Mouse (Mus musculus) limb, embryonic 11.5 days (tissue): ENCODE measurements around the gene Jsrp1. TPM values are rescaled to one million over a fixed set of nuclear protein-coding genes. Genes with fewer than 3 reads are reported as not detected.

Source experiments
- ATAC-seq: fragments of 200-750 bp; cut with Nextera tagmentation; 2 replicates; pipeline ENCODE4 v1.8.0; 2017; ENCODE audit warnings: low read depth; ENCODE audit not compliant: insufficient number of reproducible peaks, low FRiP score, low TSS enrichment
- DNase-seq: peaks from one replicate; pipeline ENCODE4 v3.0.0-alpha.2; 2015; ENCODE audit warnings: low spot score
- H3K27ac ChIP-seq: fragments of 300-500 bp; sonication (generic); replicated peaks from 2 replicates; pipeline ENCODE4 v1.5.1; 2014; ENCODE audit warnings: low read depth, mild to moderate bottlenecking, low read length
- H3K27me3 ChIP-seq: fragments of 300-500 bp; sonication (generic); 2 replicates; pipeline ENCODE4 v1.6.1; 2014; ENCODE audit warnings: mild to moderate bottlenecking, low read length, mixed read lengths; ENCODE audit not compliant: control insufficient read depth, insufficient read depth
- H3K36me3 ChIP-seq: fragments of 300-500 bp; sonication (generic); 2 replicates; pipeline ENCODE4 v1.6.1; 2014; ENCODE audit warnings: mild to moderate bottlenecking, low read length, moderate library complexity, mixed read lengths; ENCODE audit not compliant: control insufficient read depth, insufficient read depth
- H3K4me1 ChIP-seq: fragments of 300-500 bp; sonication (generic); 2 replicates; pipeline ENCODE4 v1.6.1; 2014; ENCODE audit warnings: low read length, mixed read lengths; ENCODE audit not compliant: control insufficient read depth, insufficient read depth
- H3K4me2 ChIP-seq: fragments of 300-500 bp; sonication (generic); 2 replicates; pipeline ENCODE4 v1.6.1; 2014; ENCODE audit warnings: low read depth, mild to moderate bottlenecking, moderate library complexity; ENCODE audit not compliant: severe bottlenecking
- H3K4me3 ChIP-seq: fragments of 300-500 bp; sonication (generic); 2 replicates; pipeline ENCODE4 v1.5.1; 2014; ENCODE audit warnings: low read depth, low read length
- H3K9ac ChIP-seq: fragments of 300-500 bp; sonication (generic); 2 replicates; pipeline ENCODE4 v1.6.1; 2014; ENCODE audit warnings: mild to moderate bottlenecking, low read length
- H3K9me3 ChIP-seq: fragments of 300-500 bp; sonication (generic); 2 replicates; pipeline ENCODE4 v1.6.1; 2016; ENCODE audit warnings: low read length; ENCODE audit not compliant: control insufficient read depth
- WGBS: fragments of 180-500 bp; shearing (Covaris S2); extraction: QIAGEN DNeasy Blood & Tissue Kit; methylation state at CpG from one replicate; pipeline ENCODE4 v1.1.7; 2014; 5-methylcytosine and 5-hydroxymethylcytosine counted together
- polyA plus RNA-seq: library from polyadenylated mRNA; unstranded; fragments of >200 nt; fragmentation: Nextera tagmentation; extraction: Ambion mirVana; gene quantifications from 2 replicates; pipeline ENCODE4 v1.2.1, GENCODE M21; 2014

Jsrp1 gene
- polyA plus RNA-seq, 1 experiment from 2014 or later, result 0.40 TPM

DNA sequence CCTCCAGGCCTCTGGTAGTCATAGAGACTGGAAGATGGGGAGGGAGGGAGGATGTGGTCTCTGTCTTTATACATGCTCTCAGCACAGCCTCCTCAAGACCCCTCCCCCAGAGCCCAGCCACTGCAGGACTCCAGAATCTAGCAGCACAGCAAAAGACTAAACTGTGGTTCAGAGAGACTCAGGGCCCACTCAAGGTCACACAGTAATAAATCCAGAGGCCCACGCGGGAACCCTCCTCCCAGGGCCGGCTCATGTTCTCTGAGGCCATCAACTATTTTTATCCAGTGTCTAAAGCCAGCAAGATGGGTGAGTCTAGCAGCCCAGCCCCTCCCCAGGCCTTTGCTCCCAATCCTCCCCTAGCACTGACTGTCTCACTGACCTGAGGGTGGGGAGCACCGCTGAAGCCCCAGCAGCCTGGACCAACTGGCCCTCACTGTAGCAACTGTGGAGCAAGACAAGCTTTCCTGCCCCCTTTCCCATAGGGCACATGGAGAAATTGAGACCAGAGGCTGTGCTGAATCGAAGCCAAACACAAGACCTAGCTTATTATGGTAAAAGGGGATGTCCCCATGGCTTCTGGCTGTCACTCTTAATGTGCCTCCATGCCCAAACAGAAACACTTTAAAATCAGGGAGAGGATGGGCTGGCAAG, 782 bp downstream of the Jsrp1 start:
- H3K27ac ChIP-seq, result no peak overlapping the region
- no peak for ATAC-seq
- H3K27me3 ChIP-seq, result peaks cover 14% of the 10 kb centered on the region
- H3K4me3 ChIP-seq, result no peak overlapping the region
- H3K4me1 ChIP-seq, result peaks cover 15% of the 10 kb centered on the region
- no peaks in the 10 kb centered on the region for H3K9me3 ChIP-seq
- DNase-seq, result no peak
- 67% methylated on average over 5 of the region's 5 CpGs for WGBS
- H3K9ac ChIP-seq, result no peak overlapping the region
- H3K36me3 ChIP-seq, result no peaks in the 10 kb centered on the region
- H3K4me2 ChIP-seq, result no peak overlapping the region

DNA sequence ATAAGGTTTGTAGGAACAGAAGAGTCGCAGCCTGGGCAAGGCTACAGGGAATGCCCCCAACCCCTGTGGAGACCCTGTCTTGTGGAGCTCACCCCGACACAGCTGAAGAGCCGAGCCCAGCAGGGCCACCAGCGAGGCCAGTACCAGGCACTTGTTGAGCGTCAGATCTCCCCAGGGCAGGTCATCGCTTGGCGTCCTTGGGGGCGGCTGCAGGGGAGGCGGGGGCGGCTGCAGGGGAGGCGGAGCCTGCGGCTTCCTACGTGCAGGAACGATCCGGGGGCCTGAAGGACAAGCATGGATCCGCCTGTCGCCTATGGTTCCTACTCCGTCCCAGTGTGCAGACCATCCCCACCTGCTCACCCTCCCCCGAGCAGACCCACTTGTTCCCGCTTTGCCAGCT, 3.2 kb downstream of the Jsrp1 start:
- no peak for ATAC-seq
- Histone ChIP-seq H3K27me3 (peaks cover 21% of the 10 kb centered on the region), H3K27ac (no peak overlapping the region), H3K9me3 (no peaks in the 10 kb centered on the region), H3K9ac (peak overlapping the region; percentile 22; the same call in 1 of the 2 replicates), H3K4me3 (no peak overlapping the region), H3K4me2 (peak overlapping the region; percentile 36), H3K4me1 (peaks cover 30% of the 10 kb centered on the region), H3K36me3 (peaks cover 8% of the 10 kb centered on the region; the same call in 1 of the 2 replicates)
- 5% methylated on average over 20 of the region's 20 CpGs for WGBS
- DNase-seq, result no peak

DNA sequence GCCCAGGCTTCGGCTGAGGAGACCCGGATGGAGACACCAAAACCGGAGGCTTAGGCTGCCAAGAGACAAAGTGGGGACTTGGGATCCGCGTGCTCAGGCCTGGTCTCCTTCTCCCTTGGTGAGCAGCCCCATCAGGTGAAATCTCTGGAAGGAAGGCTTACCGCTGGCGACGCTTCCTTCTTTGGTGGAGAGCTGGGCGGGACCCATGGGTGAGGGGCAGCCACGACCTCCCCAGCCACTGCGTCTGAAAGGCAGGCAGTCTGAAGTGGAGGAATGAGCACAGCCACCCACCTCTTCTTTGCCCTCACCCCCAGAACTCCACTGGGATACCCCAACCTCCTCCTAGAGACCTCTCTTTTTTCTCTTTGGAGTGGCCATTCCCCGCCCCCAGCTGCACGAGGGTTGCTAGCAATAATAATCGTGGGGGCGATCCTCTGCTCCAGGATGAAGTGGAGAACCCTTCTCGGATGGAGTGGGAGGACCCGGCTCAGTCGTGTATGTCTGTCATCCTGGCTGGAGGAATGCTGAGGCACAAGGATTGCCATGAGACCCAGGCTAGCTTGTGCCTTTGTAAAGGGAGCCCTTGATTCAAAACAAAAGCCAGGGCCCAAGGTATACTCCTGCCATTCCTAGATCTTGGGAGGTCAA, 4.2 kb downstream of the Jsrp1 start:
- Histone ChIP-seq H3K36me3 (peaks cover 14% of the 10 kb centered on the region), H3K9me3 (no peaks in the 10 kb centered on the region), H3K4me2 (peak overlapping the region; percentile 27; the same call in 1 of the 2 replicates), H3K4me1 (peaks cover 30% of the 10 kb centered on the region), H3K27ac (no peak overlapping the region), H3K27me3 (peaks cover 21% of the 10 kb centered on the region), H3K4me3 (no peak overlapping the region; the same call in 1 of the 2 replicates), H3K9ac (no peak overlapping the region; the same call in 1 of the 2 replicates)
- 9% methylated on average over 17 of the region's 18 CpGs for WGBS
- DNase-seq (peak; percentile 46), ATAC-seq (no peak)

DNA sequence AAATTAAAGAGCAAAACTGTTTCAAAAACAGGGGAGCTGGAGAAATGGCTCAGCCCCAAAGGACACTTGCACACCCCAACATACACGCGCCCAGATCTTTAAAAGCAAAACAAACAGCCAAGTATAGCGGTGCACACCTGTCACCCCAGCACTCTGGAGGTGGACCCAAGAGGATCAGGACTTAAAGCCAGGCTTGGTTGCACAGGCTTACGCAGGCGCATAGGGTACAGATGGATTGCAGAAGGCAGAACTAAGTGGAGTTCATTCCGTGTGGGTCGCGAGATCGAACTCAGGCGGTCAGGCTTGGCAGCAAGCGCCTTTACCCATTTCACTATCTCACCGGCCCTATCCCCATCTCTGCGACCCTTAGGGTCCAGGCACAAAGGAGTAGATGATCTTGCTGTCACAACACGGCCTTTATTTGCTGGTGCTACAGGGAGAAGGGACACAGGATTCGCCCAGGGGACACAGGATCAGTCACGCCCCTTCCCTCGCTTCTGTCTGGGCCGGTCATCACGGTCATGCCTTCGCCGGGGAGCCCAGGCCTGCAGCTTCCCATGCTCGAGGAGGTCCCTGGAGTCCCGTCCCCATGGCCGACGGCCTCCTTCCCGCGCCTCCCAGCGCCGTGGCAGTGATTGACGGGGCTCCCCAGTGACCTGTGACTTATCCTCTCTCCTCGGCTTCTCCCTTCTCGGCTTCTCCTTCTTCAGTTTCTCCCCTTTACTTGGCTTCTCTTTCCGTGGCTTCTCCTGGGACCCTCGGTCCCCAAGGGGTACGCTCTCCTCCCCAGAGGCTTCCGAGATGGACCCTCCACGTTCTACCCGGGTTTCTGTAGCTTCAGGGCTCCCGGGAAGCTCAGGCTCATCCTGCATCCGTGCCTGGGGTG, 5.0 kb downstream of the Jsrp1 start:
- H3K27me3 ChIP-seq, result peaks cover 21% of the 10 kb centered on the region
- H3K36me3 ChIP-seq, result peaks cover 22% of the 10 kb centered on the region
- peaks cover 30% of the 10 kb centered on the region for H3K4me1 ChIP-seq
- H3K9me3 ChIP-seq, result no peaks in the 10 kb centered on the region
- ATAC-seq (no peak), DNase-seq (no peak)
- no peak overlapping the region; the same call in 1 of the 2 replicates for H3K9ac ChIP-seq
- no peak overlapping the region for H3K27ac ChIP-seq
- H3K4me2 ChIP-seq, result peak overlapping the region; percentile 27; the same call in 1 of the 2 replicates
- 21% methylated on average over 40 of the region's 40 CpGs for WGBS
- H3K4me3 ChIP-seq, result no peak overlapping the region; the same call in 1 of the 2 replicates

DNA sequence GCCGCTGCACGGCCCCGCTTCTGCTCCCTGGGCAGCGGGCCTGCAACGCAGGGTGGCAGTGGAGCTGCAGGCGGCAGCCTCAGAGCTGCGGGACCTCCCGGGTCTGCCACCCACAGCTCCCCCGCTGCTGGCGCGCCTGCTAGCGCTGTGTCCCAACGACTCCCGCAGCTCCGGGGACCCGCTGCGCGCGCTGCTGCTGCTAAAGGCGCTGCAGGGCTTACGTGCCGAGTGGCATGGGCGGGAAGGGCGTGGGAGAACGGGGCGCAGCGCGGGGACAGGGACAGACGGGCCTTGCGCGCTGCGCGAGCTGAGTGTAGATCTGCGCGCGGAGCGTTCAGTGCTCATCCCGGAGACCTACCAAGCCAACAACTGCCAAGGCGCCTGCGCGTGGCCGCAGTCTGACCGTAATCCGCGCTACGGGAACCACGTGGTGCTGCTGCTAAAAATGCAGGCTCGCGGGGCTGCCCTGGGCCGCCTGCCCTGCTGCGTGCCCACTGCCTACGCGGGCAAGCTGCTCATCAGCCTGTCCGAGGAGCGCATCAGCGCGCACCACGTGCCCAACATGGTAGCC, 6.2 kb downstream of the Jsrp1 start:
- no peaks in the 10 kb centered on the region for H3K9me3 ChIP-seq
- peaks cover 21% of the 10 kb centered on the region for H3K27me3 ChIP-seq
- ATAC-seq, result peak; percentile 33; the same call in 1 of the 2 replicates
- peak overlapping the region; percentile 47; the same call in 1 of the 2 replicates for H3K27ac ChIP-seq
- H3K9ac ChIP-seq, result peak overlapping the region; percentile 73
- peaks cover 29% of the 10 kb centered on the region for H3K36me3 ChIP-seq
- WGBS, result 1% methylated on average over 57 of the region's 58 CpGs
- DNase-seq, result peak; percentile 80
- H3K4me1 ChIP-seq, result peaks cover 30% of the 10 kb centered on the region
- peak overlapping the region; percentile 99 for H3K4me2 ChIP-seq
- H3K4me3 ChIP-seq, result peak overlapping the region; percentile 45

DNA sequence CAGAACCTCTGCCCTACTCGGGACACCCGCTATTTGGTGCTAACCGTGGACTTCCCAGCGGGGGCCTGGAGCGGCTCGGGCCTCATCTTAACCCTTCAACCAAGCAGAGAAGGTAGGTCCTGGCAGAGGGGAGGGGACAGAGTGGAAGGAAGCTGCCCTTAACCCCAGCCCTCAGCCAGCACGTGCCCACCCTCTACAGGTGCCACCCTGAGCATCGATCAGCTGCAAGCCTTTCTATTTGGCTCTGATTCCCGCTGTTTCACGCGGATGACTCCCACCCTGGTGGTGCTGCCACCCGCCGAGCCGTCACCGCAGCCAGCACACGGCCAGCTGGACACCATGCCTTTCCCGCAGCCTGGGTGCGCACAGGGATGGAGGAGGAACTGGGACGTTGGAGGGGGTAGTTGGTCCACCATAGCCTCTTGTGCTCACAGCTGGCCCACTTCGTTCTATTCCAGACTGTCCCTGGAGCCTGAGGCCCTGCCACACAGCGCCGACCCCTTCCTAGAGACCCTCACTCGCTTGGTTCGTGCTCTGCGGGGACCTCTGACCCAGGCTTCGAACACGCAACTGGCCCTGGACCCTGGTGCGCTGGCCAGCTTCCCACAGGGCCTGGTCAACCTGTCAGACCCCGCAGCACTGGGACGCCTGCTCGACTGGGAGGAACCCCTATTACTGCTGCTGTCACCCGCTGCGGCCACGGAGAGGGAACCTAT, 6.8 kb downstream of the Jsrp1 start:
- ATAC-seq, result no peak
- Histone ChIP-seq H3K36me3 (peaks cover 33% of the 10 kb centered on the region), H3K9me3 (no peaks in the 10 kb centered on the region), H3K9ac (peak overlapping the region; percentile 73), H3K4me3 (peak overlapping the region; percentile 45), H3K4me1 (peaks cover 30% of the 10 kb centered on the region), H3K27ac (peak overlapping the region; percentile 47; the same call in 1 of the 2 replicates), H3K4me2 (peak overlapping the region; percentile 99), H3K27me3 (peaks cover 21% of the 10 kb centered on the region)
- 46% methylated on average over 34 of the region's 34 CpGs for WGBS
- DNase-seq, result peak; percentile 45

DNA sequence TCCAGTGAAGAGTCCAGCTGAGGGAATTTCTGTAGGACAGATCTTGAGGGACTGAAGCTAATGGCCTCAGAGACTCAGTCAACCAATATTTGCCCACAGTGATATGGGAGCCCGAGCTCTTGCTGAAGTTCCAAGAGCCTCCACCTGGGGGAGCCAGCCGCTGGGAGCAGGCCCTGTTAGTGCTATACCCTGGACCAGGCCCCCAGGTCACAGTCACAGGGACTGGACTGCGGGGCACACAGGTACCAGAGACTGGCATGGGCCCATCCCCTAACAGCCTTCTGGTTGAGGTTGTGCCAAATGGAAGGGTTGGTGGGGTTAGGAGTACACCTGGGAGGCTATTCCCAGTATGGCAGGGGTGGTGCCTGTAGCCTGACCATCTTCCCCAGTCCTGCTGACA, 7.4 kb downstream of the Jsrp1 start:
- H3K36me3 ChIP-seq, result peaks cover 39% of the 10 kb centered on the region
- 24% methylated on average over 3 of the region's 3 CpGs for WGBS

More for the DNA sequence above, 7.4 kb downstream of the Jsrp1 start:
- DNase-seq, result peak; percentile 87
- H3K9ac ChIP-seq, result no peak overlapping the region
- peak; percentile 32 for ATAC-seq
- no peaks in the 10 kb centered on the region for H3K9me3 ChIP-seq
- H3K27ac ChIP-seq, result no peak overlapping the region
- H3K27me3 ChIP-seq, result peaks cover 21% of the 10 kb centered on the region
- H3K4me1 ChIP-seq, result peaks cover 30% of the 10 kb centered on the region
- no peak overlapping the region for H3K4me2 ChIP-seq
- no peak overlapping the region for H3K4me3 ChIP-seq
